Mouse (Mus musculus): ENCODE results near the gene Qk. TPM values are rescaled to one million over a fixed set of nuclear protein-coding genes. Genes with fewer than 3 reads are reported as not detected.

Gene Qk
- total RNA-seq, 2 experiments from 2014 or later: 268 to 288 TPM

DNA sequence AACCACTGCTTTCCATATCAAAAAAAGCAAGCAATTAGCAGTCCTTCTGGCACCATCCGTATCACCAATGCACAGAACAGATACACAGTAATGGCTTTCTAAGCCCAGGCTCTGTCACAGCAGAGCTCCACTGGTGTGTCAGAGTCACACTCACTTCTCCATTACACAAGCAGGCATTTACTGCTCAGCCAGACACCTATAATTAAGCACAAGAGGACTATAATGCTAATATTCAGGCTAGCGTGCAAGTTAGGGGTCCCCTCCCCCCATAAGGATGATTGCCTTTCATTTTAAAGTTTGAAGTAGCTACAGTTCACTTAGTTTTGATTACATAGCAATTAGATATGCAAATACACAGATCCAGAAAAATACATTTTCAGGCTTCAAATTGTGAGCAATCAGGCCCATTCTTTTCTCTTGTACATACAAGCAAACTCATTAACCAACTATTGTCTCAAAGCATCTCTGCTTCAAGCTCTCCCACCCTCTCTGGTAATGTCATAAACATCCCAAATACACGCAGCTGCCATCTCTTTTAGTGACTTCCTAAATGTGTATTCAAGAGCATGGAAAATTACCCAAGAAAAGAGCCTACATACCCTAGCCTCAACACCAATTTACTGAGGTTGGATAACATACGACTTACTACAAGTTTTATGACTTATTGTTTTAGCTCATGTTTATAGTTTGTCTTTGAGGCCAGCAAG, 68.2 kb downstream of the Qk start:
- no peak for DNase-seq

DNA sequence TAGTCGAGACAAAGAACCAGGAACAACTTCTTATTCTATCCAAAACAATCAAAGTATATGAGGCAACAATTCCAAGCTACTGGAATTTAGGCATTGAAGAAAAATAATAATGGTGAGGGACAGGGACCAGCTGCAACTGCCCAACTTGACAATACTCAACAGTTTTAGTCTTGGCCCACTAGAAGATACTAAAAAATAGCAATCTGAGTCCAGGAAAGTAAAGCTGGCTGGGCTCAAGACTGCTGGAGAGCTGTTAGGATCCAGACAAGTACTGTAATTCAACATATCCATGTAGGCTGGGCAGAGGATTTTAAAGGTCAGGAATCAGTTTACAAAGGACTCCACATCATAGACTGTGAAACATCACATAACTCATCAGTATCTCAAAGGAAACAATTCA, 79.6 kb downstream of the Qk start:
- DNase-seq: no peak

DNA sequence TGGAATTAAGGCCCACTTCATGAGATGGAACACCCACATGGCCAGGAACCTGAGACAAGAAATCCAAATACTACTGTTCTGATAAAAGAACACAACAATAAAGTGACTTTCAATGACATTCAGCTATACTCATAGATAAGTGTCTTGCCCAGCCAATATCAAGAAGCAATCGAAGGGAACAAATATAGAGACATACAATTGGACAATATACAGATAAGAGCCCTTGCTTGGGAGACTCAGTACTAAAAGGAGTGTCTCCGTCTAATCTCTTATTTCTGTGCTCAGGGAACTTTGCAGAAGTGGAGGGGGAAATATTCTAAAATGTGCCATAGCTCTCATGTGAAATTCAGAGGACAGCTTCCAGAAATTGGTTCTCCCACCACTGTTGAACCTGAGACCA, 83.1 kb downstream of the Qk start:
- no peak for DNase-seq

DNA sequence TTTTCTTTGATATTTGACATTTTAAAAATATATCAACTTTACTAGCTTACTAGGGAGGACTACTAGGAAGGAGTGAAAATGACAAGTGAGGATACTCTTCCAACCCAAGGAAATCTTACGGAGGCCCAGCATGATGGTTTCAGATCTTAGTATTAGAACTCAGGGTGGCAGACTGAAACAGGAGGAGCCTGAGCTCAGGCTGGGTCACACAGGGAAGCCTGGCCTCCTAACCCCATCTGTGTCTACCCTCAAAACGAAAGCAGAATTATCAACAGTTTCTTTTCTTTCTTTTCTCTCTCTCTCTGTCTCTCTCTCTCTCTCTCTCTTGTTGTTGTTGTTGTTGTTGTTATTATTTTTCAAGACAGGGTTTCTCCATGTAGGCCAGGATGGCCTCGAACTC, 87.2 kb downstream of the Qk start:
- DNase-seq: no peak

DNA sequence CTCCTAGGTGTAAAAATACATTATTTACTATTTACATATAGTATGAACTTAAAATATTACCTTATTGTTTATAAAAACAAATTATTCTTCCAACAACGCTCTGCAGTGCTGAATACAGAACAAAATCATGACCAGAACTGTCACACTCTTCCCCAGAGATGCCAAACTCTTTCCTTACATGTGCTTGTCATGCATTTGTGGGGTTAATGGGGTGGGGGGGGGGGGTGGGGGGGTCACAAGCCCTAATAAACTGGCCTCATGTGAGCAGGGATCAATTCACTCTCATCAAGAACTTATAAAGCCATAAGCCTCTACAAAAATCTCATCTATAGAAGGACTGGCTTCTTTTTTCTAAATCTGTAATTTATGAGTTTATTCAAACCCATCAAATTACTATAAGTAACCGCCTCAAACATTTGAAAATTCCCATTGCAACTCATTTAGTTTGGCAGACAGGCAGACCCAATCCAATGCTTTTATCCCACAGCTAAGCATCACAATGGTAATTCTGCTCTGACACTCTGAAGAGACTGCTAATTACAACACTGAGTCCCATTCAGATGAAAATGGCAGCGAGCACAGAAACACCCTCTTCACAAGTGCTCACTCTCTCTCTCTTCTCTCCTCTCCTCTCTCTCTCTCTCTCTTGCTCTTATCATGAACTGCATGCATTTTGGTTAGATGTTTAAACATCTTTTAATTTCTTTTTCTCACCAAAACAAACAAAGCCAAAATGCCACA, 91.7 kb downstream of the Qk start:
- no peak for DNase-seq

DNA sequence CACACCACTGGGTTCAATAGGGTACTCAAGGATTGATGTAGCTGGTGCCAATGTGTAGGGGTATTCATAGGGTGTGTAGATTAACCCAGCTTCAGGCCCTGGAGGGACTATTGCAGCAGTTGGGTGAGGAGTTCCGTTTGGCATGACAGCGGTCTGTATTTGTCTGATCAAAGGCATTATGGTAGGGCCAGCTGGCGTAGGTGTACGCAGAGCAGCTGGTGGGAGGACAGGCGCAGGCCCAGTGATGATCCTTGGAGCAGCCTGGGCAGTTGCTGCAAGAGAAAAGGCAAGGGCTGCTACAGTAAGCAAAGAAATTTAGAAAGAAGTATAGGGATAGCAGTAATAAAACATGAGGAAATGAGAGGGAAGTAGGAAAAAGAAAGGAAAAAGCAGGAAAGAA, 103.5 kb downstream of the Qk start:
- no peak for DNase-seq

DNA sequence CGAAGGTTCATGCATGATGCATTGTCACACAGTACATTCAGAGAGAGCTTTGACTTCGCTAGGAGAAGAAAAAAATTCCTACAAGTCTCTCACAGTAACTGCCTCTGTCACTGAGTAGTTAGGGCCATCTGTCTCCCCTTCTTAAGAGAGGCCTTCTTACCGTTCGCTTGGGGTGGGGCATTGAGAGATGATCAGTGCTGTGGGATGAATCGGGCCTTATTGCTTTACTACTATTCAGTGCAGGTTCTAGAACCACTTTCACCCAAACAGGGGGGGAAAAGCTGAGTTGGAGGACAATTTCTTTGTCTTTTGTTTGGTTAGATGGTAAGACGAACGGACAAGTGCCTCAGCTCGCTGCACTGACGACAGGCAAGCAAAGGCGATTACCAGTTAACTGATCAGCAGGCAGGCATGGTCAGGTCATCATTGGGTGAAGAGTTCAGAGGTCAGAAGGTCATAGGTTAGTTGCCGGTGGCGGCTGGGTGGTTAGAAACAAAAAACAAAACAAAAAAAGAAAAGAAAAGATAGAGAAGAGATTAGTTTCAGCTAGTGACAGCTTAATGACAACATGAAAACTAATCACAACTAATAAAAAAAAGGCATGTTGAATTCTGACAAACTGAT, 110.4 kb downstream of the Qk start:
- DNase-seq: no peak

DNA sequence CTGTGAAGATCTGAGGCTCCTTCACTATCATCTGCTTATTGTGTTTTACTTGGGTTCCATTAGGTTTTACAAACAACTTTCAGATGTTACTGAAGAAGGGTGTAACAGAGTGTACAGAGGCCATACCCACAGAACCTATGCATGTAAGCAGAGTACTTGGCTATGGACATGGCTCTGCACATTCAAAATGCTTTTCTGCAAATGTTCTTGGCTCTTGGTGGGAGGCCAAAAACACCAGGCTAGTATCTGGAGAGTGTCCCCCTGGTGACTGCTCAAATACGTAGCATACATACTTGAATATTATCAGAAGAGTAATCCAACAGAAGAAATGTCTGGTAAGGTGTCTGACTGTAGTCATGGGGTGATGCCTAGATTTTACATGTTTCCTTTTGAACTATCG, 121.0 kb downstream of the Qk start:
- DNase-seq: no peak

DNA sequence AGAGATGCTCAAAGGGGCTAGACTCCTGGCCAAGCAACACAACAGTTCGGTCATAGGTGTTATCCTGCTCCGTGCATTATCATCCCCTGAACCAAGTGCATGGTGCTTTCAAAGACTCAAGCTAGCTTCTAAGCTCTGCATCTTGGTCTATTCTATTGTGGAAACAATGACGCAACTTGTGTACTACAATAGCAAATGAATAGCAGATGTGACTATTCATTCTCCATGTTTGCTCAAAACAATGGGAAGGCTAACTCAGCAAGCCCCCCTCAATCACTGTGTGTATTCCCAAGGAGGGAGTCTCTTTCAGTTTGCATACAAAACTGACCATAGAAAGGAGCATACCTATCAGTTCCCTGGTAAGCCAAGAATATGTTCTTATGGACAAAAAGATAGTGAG, 121.4 kb downstream of the Qk start:
- no peak for DNase-seq

DNA sequence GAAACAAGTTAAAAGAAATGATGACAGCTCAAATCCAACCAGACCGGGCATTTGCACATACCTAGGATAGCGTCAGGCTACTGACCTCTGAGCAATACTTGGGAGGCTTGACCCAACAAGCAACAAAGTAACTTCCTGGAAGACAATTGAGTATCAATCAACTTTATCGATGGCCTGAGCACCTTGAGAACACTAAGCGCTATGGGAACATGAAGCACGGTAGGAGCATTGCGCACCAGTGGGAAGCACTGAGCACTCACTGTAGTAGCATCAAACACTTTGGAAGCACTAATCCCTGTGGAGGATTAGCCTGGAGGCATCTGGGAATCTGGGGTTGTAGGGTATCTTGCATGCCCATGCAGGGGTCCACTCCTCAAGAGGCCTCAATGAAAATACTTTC, 124.0 kb downstream of the Qk start:
- no peak for DNase-seq

DNA sequence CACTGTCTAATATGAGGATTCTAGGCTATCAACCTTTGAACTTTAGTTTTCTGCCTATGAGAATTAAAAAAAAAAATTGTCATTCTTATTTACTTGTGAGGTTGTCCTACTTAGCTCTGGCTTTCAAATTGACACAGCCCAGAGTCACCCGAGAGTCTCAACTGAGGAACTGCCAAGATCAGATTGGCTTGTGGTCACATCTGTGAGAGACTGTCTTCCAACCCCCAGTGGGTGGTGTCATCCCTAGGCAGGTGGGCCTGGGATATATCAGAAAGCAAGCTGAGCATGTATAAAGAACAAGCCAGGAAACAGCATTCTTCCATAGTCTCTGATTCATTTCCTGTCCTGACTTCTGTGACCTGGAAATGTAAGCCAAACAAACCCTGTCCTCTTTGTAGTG, 128.8 kb downstream of the Qk start:
- DNase-seq: no peak

DNA sequence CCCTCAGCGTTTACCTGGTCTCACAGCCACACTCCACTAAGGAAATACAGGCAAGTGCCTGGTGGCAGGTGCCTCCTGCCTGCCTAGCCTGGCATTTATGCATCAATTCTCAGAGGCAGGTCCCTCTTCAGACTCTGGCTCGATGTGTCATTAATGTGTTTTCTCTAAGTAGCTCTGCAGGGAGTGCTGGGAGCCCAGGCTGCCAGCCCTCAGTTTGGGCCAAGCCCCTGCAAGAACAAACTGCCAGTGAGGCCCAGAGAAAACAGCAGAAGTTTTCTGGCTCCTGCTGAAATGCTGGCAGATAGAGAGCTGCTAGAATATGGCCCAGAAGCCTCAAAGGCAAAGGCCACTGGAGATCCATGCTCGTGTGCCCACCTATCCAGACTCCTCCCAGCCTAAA, 131.2 kb downstream of the Qk start:
- no peak for DNase-seq

DNA sequence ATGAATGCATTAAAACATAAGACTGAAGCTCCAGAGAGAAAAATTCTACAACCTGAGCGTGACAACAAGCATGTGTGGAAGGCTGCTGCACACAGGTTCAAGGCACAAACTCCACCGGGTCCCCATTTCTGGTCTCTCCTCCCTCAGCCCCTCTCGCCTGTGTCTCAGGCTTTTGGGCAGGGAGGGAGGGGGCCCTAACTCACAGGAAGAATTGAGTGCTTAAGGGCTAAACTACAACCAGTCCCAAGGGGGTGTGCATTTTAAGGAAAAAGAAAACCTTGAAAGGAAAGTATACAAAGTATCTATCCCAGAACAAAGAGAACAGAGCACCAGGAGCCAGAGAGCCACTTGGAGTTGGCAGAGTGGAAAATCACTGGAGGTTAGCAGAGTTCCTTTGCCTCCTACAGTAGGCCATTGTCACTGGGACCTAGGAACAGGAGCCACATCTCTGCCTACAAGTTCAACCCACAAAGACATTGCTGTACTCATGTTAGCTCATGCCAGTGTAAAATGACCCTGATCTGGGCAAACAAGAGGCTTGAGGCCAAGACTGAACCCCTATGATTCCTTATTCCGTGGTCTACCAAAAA, 132.1 kb downstream of the Qk start:
- no peak for DNase-seq

DNA sequence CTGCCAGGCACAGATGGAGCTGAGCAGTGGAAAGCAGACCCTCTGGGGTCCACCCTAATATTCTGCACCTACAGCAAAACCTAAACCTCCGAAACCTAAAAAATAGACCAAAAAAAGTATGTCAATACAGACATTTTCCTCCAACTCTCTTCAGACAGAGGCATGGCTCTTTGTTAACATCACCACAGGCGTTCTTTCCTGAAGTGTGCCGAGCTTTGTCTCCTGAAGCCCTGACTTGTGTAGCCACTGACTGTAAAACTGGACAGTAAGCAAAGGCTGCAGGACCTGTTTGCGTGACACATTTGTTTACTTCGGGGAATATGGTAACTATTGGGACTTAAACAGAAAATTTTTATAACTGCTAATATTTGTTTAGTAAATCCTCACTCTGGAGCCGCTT, 137.9 kb downstream of the Qk start:
- DNase-seq: no peak

DNA sequence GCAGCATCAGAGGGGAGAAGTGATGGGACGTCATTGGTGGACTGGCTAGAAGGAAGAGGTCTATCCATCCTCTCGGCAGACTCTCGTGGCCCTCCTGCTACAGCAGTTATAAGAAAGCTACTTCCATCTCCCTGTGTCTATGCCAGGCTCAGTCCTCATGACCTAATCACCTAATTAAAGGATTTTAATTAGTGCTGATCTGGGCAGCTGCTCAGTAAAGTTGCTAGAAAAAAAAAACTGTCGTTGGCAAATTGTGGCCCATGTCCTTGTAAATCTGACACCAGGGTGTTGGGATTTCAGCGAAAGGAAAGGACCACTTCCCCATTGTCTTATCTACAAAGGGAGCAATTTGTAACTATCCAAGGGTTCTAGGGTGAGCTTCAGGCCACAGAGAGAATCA, 142.6 kb downstream of the Qk start:
- DNase-seq: no peak

DNA sequence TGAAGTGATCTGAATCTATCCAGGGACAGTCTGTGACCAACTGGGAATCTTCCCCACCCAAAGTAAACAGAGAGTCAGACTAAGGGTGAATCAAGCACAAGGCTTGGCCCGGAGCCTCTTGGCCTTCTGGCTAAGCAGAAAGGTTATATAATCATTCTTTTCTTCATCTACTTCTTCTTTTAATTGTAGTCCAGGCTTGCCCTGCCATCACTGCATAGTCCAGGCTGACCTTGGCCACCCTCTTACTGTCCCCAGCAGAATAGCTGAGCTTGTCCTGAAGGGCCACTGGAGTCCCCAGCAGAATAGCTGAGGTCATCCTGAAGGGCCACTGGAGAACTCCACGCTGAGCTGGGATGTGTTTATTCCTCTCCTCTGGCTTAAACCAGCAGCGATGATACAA, 158.4 kb downstream of the Qk start:
- no peak for DNase-seq

DNA sequence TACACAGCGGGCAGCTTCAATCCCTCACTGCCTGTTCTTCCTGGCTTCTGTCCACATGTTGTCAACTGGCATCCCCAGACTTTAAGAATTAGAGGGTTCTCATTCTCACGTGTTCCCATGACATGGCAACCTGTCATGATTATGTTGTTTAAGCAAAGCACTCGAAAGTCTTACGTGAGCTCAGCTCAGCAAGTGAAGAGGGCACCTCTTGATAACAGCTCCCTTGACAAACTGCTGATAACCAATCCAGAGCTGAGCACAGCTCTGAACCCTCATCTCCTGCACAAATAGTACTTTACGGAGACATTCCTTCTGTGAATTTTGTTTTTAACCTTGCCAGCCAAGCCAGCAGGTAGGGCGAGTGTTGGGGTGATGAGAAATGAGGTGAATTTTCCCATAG, 159.2 kb downstream of the Qk start:
- no peak for DNase-seq

DNA sequence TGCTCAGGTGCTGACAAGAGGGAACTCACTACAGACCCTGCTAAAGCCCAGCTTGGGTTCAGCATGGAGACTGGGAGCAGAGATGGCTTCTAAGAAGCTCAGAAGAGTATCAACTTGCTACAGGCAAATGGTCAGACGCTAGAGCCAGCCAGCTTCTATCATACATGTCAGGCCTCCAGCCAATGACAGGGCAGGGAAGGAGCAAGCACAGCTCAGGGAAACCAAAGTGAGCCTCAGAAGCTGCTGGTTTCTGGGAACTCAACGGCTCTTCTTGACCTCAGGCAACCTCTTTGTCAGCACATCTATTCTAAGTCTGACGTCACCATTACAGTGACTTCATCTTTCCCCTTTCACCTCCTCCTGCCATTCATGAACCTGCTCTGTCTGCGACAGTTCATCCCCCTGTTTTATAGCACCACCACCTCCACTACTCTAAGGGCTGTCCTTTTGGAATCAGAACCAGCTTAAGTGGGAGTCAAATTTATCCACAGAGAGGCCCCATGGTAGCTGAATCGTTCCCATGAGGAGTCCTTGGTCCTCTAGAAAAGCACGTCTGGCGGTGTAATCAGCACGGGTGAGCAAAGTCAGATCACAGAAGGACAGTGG, 166.7 kb downstream of the Qk start:
- no peak for DNase-seq

Measured in gastrocnemius, postnatal 10 days (tissue).